Mouse (Mus musculus): ENCODE results near the gene Cd247. TPM values are rescaled to one million over a fixed set of nuclear protein-coding genes. Genes with fewer than 3 reads are reported as not detected.

Gene Cd247
- total RNA-seq, 2 experiments from 2014 or later: 0.17 to 0.38 TPM

DNA sequence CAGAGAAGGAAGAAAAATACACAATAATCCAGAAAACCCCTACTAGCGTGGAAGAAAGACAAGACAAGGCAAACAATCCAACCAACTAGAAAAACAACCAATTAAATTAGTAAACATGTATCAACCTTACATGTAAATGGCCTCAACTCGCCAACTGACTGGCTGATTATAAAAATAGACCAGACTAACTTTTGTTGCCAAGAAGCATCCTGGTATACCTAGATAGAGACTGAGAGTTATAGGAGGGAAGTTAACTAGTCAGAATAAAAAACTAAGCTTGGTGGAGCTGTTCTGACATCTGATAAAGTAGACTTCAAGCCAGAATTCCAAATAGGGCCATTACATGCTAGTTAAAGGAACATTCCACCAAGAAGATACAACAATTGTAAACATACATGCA lies 136.7 kb downstream of the Cd247 start:
- Histone ChIP-seq H3K4me3 (no peak overlapping the region), H3K27ac (no peak overlapping the region)
- TF ChIP-seq CTCF (IDR thresholded peaks at IDR 0.05): no peak
- DNase-seq: no peak
- intact Hi-C loops (cut with DNase I): no loop called here

Other genes with a start within 250 kb of the Cd247 start
- 1 to 10 TPM; 7.0 to 8.7 TPM for gene Mpzl1, start 154.1 kb upstream of the Cd247 start, total RNA-seq (2021)
- 10 to 100 TPM; 93.3 to 95.0 TPM for gene Rcsd1, start 78.9 kb upstream of the Cd247 start, total RNA-seq (2021)
- 10 to 100 TPM; 46.2 to 67.4 TPM for gene Creg1, start 24.9 kb upstream of the Cd247 start, total RNA-seq (2021)
- 1 to 10 TPM; 6.6 to 8.6 TPM for gene Pou2f1, start 214.0 kb downstream of the Cd247 start, total RNA-seq (2021)

Data from gastrocnemius, adult 2 months (tissue).